Mouse (Mus musculus) heart, adult 9 months (tissue): ENCODE data around the gene Akt3.
A peak's percentile ranks its signal among the peaks of the same experiment; 100 is the strongest.

Experiments
- DNase-seq, 2 experiments: peaks; one replicate each; pipeline ENCODE4 v3.0.0; 2022; ENCODE audit warnings: low spot score in 2 of 2

Gene Akt3

GRCm38 (mm10) chr1:177258034-177258342, at the start of gene Akt3:
Akt3 (minus strand) TSS chr1:177258203.
- DNase-seq = no peak

DNA sequence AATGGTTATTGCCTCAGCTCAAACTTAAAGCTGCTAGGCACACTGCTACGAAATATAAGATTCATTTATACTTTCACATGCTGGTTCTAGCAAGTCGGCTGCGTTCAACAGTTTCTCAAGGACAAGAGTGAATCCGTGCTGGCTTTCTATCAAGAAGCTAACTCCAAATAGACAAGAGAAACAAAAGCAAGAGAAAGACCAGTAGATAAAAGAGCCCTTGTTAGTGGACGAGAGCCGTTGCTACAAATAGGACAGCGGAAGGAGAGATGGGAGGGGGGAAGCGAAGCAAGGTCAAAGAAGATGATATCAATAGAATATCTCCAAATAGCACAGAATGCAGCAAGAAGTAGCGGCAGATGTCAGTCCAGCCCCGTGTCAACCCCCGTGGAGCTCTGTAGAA, 49.5 kb upstream of the Akt3 start:
- no peak for DNase-seq

DNA sequence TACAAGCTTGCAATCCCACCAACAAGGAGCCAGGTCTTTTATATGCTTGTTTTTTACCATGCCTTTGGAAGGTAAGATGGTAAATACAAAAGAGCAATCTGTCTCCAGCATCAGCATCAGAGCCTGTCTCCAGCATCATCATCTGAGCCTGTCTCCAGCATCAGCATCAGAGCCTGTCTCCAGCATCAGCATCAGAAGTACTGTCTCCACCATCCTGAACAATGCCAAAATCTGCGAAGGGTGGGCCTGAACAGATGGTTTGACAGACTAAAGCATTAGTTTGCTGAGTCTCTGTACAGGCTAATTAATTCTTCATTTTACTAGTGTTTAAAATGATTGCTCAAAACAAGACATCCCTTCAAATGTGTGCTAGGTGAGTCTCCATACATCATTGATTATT, 40.2 kb upstream of the Akt3 start:
- DNase-seq = no peak

DNA sequence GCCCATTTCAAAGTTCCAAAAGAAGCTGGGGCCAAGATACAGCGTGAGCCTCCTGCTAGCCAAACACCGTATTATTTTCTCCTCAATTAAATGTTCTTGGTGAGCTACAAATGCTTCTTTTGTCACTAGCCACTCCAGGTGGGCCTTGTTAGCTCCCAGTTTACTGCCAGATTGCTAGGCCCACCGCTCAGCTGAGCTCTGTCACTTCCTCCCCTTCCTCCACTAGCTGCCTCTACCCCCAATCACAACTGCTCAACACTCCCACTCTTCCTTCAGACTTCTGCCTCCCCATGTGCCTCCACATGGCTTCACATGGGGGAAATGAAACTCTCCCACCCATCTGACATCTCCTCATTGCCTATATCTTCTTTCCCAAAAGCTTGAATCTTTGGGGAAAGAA, 28.8 kb upstream of the Akt3 start:
- peak in 1 of 2 experiments; percentile 4 for DNase-seq

DNA sequence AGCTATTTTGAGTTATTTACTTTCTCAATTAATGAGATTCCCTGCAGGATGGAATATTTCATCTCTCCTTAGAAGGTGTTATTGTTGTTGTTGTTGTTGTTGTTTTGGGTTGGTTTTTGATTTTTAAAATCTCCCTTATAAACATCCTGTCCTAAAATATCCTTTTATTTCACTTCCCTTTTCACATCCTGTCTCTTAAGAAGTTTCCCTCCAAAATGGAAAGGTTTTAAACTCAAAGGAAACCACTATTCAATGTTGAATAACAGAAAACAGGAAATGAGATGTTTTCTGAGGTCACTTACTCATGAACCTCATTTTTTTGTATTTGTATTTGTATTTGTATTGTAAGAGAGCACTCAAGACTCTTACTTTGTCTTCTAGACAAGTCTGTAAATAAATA, 23.9 kb upstream of the Akt3 start:
- no peak for DNase-seq

GRCm38 (mm10) chr1:177277361-177277760, 19.4 kb upstream of the Akt3 start:
- DNase-seq = no peak

- DNase-seq = no peak
Measured at GRCm38 (mm10) chr1:177267645-177268044, 9.6 kb upstream of the Akt3 start.

GRCm38 (mm10) chr1:177262926-177263325, 4.9 kb upstream of the Akt3 start:
- no peak for DNase-seq

DNA sequence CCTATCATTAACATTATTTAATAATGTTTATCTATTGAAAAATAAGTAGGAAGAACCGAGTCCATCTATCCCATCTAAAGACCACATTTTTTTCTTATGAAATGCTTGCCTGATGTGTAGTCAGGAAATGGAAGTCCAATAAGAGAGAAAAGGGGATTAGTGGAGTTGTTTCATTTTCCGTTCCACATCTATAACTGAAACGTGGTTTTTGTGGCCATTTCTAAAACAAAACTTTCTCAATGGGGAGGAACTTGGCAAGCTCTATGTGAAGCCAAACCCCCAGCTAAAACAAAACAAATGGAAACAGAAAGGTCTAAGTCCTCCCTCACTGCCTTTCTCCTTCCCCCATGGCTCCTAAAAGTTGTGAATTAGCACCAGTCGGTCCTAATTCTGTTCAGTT, 2.8 kb upstream of the Akt3 start:
- no peak for DNase-seq

GRCm38 (mm10) chr1:177259038-177259600, 1.1 kb upstream of the Akt3 start:
- DNase-seq = no peak

GRCm38 (mm10) chr1:177258343-177259037, 487 bp upstream of the Akt3 start:
- DNase-seq = peak; percentile 82 to 84

- peak; percentile 56 to 66 for DNase-seq
Measured at GRCm38 (mm10) chr1:177257178-177258033, 597 bp downstream of the Akt3 start.

DNA sequence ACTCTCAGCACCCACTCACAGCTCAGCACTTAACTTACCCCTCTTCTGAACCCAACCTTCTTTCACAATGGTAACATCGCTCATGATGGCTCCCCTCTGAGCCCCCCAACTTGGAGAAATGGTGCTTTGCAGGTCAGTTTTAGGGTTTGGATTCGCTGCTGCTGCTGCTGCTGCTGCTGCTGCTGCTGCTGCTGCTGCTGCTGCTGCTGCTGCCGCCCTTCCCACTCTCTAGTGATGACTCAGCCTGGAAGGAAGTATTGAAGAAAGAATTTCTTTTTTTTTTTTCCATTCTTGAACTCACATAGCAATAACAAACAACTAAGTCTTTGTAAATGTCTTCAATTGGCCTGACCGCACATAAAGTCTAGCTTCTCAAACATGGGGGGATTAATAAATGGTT, 9.4 kb downstream of the Akt3 start:
- no peak for DNase-seq

GRCm38 (mm10) chr1:177238368-177238767, 19.6 kb downstream of the Akt3 start:
- DNase-seq = no peak

DNA sequence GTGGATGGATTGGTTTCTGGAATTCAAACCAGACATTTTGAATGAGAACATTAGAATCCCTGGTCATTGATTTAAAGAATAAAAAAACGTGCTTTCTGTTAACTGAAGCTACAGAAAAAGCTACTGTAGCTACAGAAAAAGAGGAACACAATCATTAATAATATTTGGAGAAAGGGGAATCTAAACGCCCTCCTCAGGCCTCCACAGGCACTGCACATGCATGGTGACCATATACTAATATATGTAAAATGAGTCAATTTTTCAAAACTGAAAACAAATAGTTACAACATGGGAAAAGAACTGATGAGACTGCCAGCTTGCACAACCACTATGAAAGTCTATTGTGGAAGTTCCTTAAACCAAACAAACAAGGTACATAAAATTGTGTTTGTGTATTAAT, 21.3 kb downstream of the Akt3 start:
- DNase-seq = no peak

GRCm38 (mm10) chr1:177236249-177236648, 21.8 kb downstream of the Akt3 start:
- DNase-seq = no peak

DNA sequence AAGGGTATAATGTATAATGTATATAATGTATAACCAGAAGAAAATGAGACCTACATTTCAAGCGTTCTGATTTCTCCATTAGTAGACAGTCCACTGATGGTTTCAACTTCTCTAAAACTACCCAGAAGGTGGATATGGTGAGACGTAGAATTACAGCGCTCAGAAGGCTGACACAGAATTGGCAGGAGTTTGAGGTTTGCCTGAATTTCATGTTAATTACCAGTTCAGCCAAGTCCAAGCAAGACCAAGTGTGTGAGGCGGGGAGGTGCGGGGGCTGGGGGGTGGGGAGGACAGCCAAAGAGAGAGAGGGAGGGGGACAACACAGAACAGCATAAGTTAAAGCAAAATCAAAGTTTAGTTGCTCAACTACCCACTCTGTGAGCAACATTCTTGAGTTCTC, 23.5 kb downstream of the Akt3 start:
- no peak for DNase-seq

GRCm38 (mm10) chr1:177231122-177231521, 26.9 kb downstream of the Akt3 start:
- no peak for DNase-seq

DNA sequence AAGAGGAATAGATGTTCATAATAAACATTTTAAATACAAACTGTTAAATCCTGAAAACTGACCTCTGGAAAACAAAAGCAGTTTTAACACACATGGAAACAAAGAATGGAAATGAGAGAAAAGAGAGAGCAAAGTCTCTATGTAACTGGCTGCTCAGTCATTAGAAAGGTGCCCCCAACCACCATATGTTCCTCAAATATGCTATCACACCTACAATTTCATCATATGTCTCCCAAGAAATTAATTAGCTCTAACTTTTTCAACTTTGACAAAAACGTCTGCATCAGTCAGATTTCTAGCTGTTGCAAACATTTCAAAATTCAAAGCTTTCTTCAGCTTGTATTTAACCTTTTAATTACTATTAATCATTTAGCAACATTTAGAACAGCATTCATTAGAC, 59.0 kb downstream of the Akt3 start:
- DNase-seq = no peak

DNA sequence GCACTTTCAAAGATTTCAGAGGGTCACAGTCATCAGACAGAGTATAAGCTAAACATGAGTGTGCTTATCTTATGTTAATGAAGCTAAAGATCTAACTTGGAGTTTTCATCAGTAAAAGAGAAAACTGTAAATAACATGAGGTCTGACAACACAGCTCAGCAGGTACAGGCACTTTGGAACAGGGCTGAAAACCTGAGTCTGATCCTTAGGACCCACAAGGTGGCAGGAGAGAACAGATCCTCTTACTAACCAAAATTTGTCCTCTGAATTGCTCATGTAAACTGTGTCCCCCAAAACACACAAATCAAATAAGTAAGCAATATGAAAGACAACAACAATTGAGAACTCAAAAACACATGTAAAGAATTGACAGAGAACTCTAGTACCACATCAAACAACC, 62.8 kb downstream of the Akt3 start:
- DNase-seq = no peak

GRCm38 (mm10) chr1:177194324-177194723, 63.7 kb downstream of the Akt3 start:
- no peak for DNase-seq

DNA sequence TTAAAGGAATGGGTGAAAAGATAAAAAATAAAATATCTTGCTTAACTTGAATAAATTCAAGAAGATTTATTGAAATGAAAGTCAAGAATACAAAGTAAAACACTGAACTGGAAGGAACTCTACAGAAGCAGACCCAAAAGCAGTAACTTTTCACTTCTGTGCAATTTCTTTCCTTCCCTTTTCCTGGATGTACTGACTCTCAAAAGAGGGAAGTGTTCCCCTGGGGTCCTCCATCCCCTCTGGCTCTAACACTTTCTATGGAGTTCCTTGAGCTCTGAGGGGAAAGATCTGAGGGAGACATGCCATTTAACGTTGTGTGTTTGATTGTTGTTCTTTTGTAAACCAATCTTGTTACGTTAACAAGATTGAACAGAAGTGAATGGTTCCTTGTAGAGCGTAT, 66.4 kb downstream of the Akt3 start:
- DNase-seq = no peak

DNA sequence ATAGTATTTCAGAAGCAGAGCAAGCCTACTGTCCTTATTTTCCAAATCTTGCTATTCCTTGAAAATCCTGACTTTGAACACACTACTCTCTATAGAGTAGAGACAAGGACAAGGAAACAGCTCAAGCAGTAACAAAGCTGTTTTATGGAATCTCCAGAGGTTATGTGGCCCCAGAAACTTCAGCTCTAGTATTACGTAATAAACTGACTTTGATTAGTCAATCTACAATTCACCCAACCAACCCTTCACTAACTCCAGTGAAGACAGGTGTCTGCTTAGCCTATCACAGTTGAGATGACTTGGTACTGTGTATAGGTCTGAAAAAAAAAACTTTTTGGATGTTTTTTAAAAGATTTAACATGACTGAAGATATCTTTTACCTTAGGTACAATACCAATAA, 67.6 kb downstream of the Akt3 start:
- no peak for DNase-seq
